Mouse (Mus musculus): Measurements from ENCODE around the gene Alg14.

Alg14 gene

GRCm38 (mm10) chr3:121368616-121369015, 77.0 kb downstream of the Alg14 start:
- no peak for DNase-seq (ENCODE audit: extremely low spot score)

GRCm38 (mm10) chr3:121369517-121369916, 77.9 kb downstream of the Alg14 start:
- no peak for DNase-seq (ENCODE audit: extremely low spot score)

GRCm38 (mm10) chr3:121370301-121370700, 78.7 kb downstream of the Alg14 start:
- no peak for DNase-seq (ENCODE audit: extremely low spot score)

GRCm38 (mm10) chr3:121370830-121371526, 79.4 kb downstream of the Alg14 start:
- DNase-seq (ENCODE audit: extremely low spot score): no peak

- DNase-seq (ENCODE audit: extremely low spot score): no peak
These were observed 80.1 kb downstream of the Alg14 start for GRCm38 (mm10) chr3:121371527-121372220.

- DNase-seq (ENCODE audit: extremely low spot score): no peak
These were observed 82.4 kb downstream of the Alg14 start for GRCm38 (mm10) chr3:121373897-121374441.

- DNase-seq (ENCODE audit: extremely low spot score): no peak
These were observed 84.1 kb downstream of the Alg14 start for GRCm38 (mm10) chr3:121375541-121376129.

- peak; percentile 68 for DNase-seq (ENCODE audit: extremely low spot score)
These were observed 87.4 kb downstream of the Alg14 start for GRCm38 (mm10) chr3:121378708-121379612.

- DNase-seq (ENCODE audit: extremely low spot score): no peak
These were observed 88.1 kb downstream of the Alg14 start for GRCm38 (mm10) chr3:121379699-121380098.

GRCm38 (mm10) chr3:121387471-121388009, 96.0 kb downstream of the Alg14 start:
- DNase-seq (ENCODE audit: extremely low spot score): no peak

GRCm38 (mm10) chr3:121389366-121389765, 97.8 kb downstream of the Alg14 start:
- DNase-seq (ENCODE audit: extremely low spot score): no peak

GRCm38 (mm10) chr3:121389860-121390530, 98.4 kb downstream of the Alg14 start:
- DNase-seq (ENCODE audit: extremely low spot score): peak; percentile 55

- DNase-seq (ENCODE audit: extremely low spot score): no peak
These were observed 99.2 kb downstream of the Alg14 start for GRCm38 (mm10) chr3:121390724-121391123.

- DNase-seq (ENCODE audit: extremely low spot score): no peak
These were observed 104.2 kb downstream of the Alg14 start for GRCm38 (mm10) chr3:121395588-121396295.

GRCm38 (mm10) chr3:121396561-121396960, 105.0 kb downstream of the Alg14 start:
- DNase-seq (ENCODE audit: extremely low spot score): no peak

- no peak for DNase-seq (ENCODE audit: extremely low spot score)
These were observed 105.4 kb downstream of the Alg14 start for GRCm38 (mm10) chr3:121397007-121397406.

GRCm38 (mm10) chr3:121401384-121401783, 109.8 kb downstream of the Alg14 start:
- DNase-seq (ENCODE audit: extremely low spot score): no peak

- DNase-seq (ENCODE audit: extremely low spot score): no peak
These were observed 110.5 kb downstream of the Alg14 start for GRCm38 (mm10) chr3:121402096-121402495.

GRCm38 (mm10) chr3:121403449-121403848, 111.9 kb downstream of the Alg14 start:
- no peak for DNase-seq (ENCODE audit: extremely low spot score)

- no peak for DNase-seq (ENCODE audit: extremely low spot score)
These were observed 113.5 kb downstream of the Alg14 start for GRCm38 (mm10) chr3:121405101-121405500.
